Mouse (Mus musculus) kidney, adult 2 months (tissue): ENCODE measurements at regions not wholly inside any gene's neighbourhood (a gene's known extent, or its start where the extent isn't known, plus 50 kb on each side); places are given as distances from the start of the nearest gene placed in this dataset.
"Not testable (repeated sequence)": the region's sequence is repeated elsewhere in the genome, so short reads cannot be mapped to it uniquely, and the experiment has no call there.

Experiments used
- DNase-seq: peaks from one replicate; pipeline ENCODE4 v3.0.0; 2021
- H3K27ac ChIP-seq: fragments of 200-500 bp; 2 replicates; pipeline ENCODE4 v1.5.1; 2012; ENCODE audit warnings: low read depth, low read length, control low read depth, inconsistent platforms; ENCODE audit not compliant: insufficient read depth
- H3K27me3 ChIP-seq: fragments of 200-500 bp; replicated peaks from 2 replicates; pipeline ENCODE4 v1.6.1; 2012; ENCODE audit warnings: mild to moderate bottlenecking, moderate library complexity, low read length, inconsistent platforms; ENCODE audit not compliant: control insufficient read depth, insufficient read depth
- H3K36me3 ChIP-seq: fragments of 200-500 bp; 2 replicates; pipeline ENCODE4 v1.6.1; 2012; ENCODE audit warnings: mild to moderate bottlenecking, moderate library complexity, low read length, inconsistent platforms; ENCODE audit not compliant: control insufficient read depth, insufficient read depth
- H3K4me1 ChIP-seq: fragments of 200-500 bp; 2 replicates; pipeline ENCODE4 v1.6.1; 2011; ENCODE audit warnings: low read length; ENCODE audit not compliant: control insufficient read depth, insufficient read depth
- H3K4me3 ChIP-seq: fragments of 200-500 bp; 2 replicates; pipeline ENCODE4 v1.5.1; 2011; ENCODE audit warnings: mild to moderate bottlenecking, low read depth, low read length, control low read depth; ENCODE audit not compliant: insufficient read depth
- CTCF ChIP-seq: fragments of 200-500 bp; conservative IDR thresholded peaks from 2 replicates; pipeline ENCODE4 v1.5.1; 2011; ENCODE audit warnings: low read depth, mild to moderate bottlenecking, control low read depth, low read length, moderate library complexity, mixed read lengths; ENCODE audit not compliant: insufficient read depth, insufficient read length
- POLR2A ChIP-seq: fragments of 200-500 bp; IDR thresholded peaks from one replicate; pipeline ENCODE4 v1.6.1; 2011; ENCODE audit warnings: low read depth, low read length, control low read depth
- WGBS: fragments of 180-500 bp; shearing (Covaris S2); methylation state at CpG from one replicate; pipeline ENCODE4 v1.1.7; 2018; 5-methylcytosine and 5-hydroxymethylcytosine counted together

- H3K36me3 ChIP-seq = no peaks in the 10 kb centered on the region
- no peak for DNase-seq
- no peak overlapping the region for H3K4me3 ChIP-seq
- H3K27ac ChIP-seq = no peak overlapping the region
- no peaks in the 10 kb centered on the region for H3K27me3 ChIP-seq
- H3K4me1 ChIP-seq = no peaks in the 10 kb centered on the region
- no peak for TF ChIP-seq CTCF
- no peak for TF ChIP-seq POLR2A
- 48% methylated on average over 3 of the region's 3 CpGs for WGBS
Observed at GRCm38 (mm10) chr12:55983128-55983527, 147.0 kb downstream of the Brms1l start.

GRCm38 (mm10) chr12:55974262-55974661, 138.1 kb downstream of the Brms1l start:
- 89% methylated on average over 3 of the region's 3 CpGs for WGBS
- Histone ChIP-seq H3K36me3 (no peaks in the 10 kb centered on the region), H3K27ac (no peak overlapping the region), H3K4me3 (no peak overlapping the region), H3K27me3 (no peaks in the 10 kb centered on the region), H3K4me1 (no peaks in the 10 kb centered on the region)
- TF ChIP-seq CTCF = no peak
- TF ChIP-seq POLR2A = no peak
- DNase-seq = no peak

GRCm38 (mm10) chr12:55959319-55959718, 123.2 kb downstream of the Brms1l start:
- not testable (repeated sequence) for H3K27ac ChIP-seq
- 84% methylated on average over 3 of the region's 3 CpGs for WGBS

GRCm38 (mm10) chr12:55940566-55940965, 104.4 kb downstream of the Brms1l start:
- Histone ChIP-seq H3K36me3 (no peaks in the 10 kb centered on the region), H3K27ac (no peak overlapping the region), H3K27me3 (no peaks in the 10 kb centered on the region), H3K4me1 (no peaks in the 10 kb centered on the region), H3K4me3 (no peak overlapping the region)
- 87% methylated on average over 6 of the region's 6 CpGs for WGBS
- no peak for TF ChIP-seq CTCF
- TF ChIP-seq POLR2A = no peak
- no peak for DNase-seq

More at GRCm38 (mm10) chr12:55959319-55959718, 123.2 kb downstream of the Brms1l start:
- H3K4me1 ChIP-seq, H3K27me3 ChIP-seq, DNase-seq, H3K4me3 ChIP-seq, H3K36me3 ChIP-seq: not testable (repeated sequence)

GRCm38 (mm10) chr12:55939281-55940142, 103.4 kb downstream of the Brms1l start:
- no peak for DNase-seq
- Histone ChIP-seq H3K36me3 (no peaks in the 10 kb centered on the region), H3K27ac (no peak overlapping the region), H3K27me3 (no peaks in the 10 kb centered on the region), H3K4me1 (no peaks in the 10 kb centered on the region), H3K4me3 (no peak overlapping the region)
- TF ChIP-seq CTCF (no peak), POLR2A (no peak)
- 71% methylated on average over 10 of the region's 10 CpGs for WGBS

GRCm38 (mm10) chr12:55934172-55934571, 98.0 kb downstream of the Brms1l start:
- TF ChIP-seq CTCF = no peak
- no peak for TF ChIP-seq POLR2A
- Histone ChIP-seq H3K4me3 (no peak overlapping the region), H3K4me1 (no peaks in the 10 kb centered on the region), H3K36me3 (no peaks in the 10 kb centered on the region), H3K27me3 (no peaks in the 10 kb centered on the region), H3K27ac (no peak overlapping the region)
- WGBS = 67% methylated on average over 1 of the region's 1 CpGs
- no peak for DNase-seq

- no peaks in the 10 kb centered on the region for H3K36me3 ChIP-seq
- no peaks in the 10 kb centered on the region for H3K27me3 ChIP-seq
- H3K4me3 ChIP-seq = no peak overlapping the region
- WGBS = 74% methylated on average over 11 of the region's 11 CpGs
- H3K27ac ChIP-seq = no peak overlapping the region
- no peak for DNase-seq
- TF ChIP-seq CTCF = no peak
- TF ChIP-seq POLR2A = no peak
- no peaks in the 10 kb centered on the region for H3K4me1 ChIP-seq
Observed at GRCm38 (mm10) chr12:55933417-55933816, 97.3 kb downstream of the Brms1l start.
